Mouse (Mus musculus) embryonic facial prominence, embryonic 13.5 days (tissue): ENCODE results near the gene Sorcs1. TPM values are rescaled to one million over a fixed set of nuclear protein-coding genes. Genes with fewer than 3 reads are reported as not detected.

ENCODE experiments used
- ATAC-seq: fragments of 200-750 bp; cut with Nextera tagmentation; 2 replicates; pipeline ENCODE4 v1.8.0; 2017; ENCODE audit warnings: low read depth; ENCODE audit not compliant: insufficient number of reproducible peaks, insufficient read depth, low FRiP score, low TSS enrichment
- H3K27ac ChIP-seq: fragments of 300-500 bp; sonication (generic); 2 replicates; pipeline ENCODE4 v1.5.1; 2015; ENCODE audit warnings: moderate library complexity, mild to moderate bottlenecking, inconsistent platforms
- H3K27me3 ChIP-seq: fragments of 300-500 bp; sonication (generic); 2 replicates; pipeline ENCODE4 v1.6.1; 2015; ENCODE audit warnings: mild to moderate bottlenecking, inconsistent platforms
- H3K36me3 ChIP-seq: fragments of 300-500 bp; sonication (generic); 2 replicates; pipeline ENCODE4 v1.6.1; 2015; ENCODE audit warnings: mild to moderate bottlenecking, inconsistent platforms
- H3K4me1 ChIP-seq: fragments of 300-500 bp; sonication (generic); 2 replicates; pipeline ENCODE4 v1.6.1; 2015; ENCODE audit warnings: inconsistent platforms
- H3K4me2 ChIP-seq: fragments of 300-500 bp; sonication (generic); 2 replicates; pipeline ENCODE4 v1.6.1; 2015; ENCODE audit warnings: moderate library complexity, mild to moderate bottlenecking, inconsistent platforms
- H3K4me3 ChIP-seq: fragments of 300-500 bp; sonication (generic); 2 replicates; pipeline ENCODE4 v1.5.1; 2015; ENCODE audit warnings: mild to moderate bottlenecking, inconsistent platforms
- H3K9ac ChIP-seq: fragments of 300-500 bp; sonication (generic); 2 replicates; pipeline ENCODE4 v1.6.1; 2015; ENCODE audit warnings: mild to moderate bottlenecking, inconsistent platforms
- H3K9me3 ChIP-seq: fragments of 300-500 bp; sonication (generic); 2 replicates; pipeline ENCODE4 v1.6.1; 2016; ENCODE audit warnings: inconsistent platforms
- WGBS: fragments of 180-500 bp; shearing (Covaris S2); methylation state at CpG from one replicate; pipeline ENCODE4 v1.1.7; 2015; ENCODE audit warnings: mixed read lengths; 5-methylcytosine and 5-hydroxymethylcytosine counted together
- polyA plus RNA-seq: library from polyadenylated mRNA; unstranded; fragments of >200 nt; fragmentation: Nextera tagmentation; extraction: Ambion mirVana; gene quantifications from 2 replicates; pipeline ENCODE4 v1.2.1, GENCODE M21; 2015

Gene Sorcs1
- polyA plus RNA-seq, 1 experiment from 2014 or later, result 2.2 TPM

GRCm38 (mm10) chr19:50410561-50410960 lies 267.9 kb downstream of the Sorcs1 start:
- H3K27me3 ChIP-seq, result no peaks in the 10 kb centered on the region
- no peaks in the 10 kb centered on the region for H3K9me3 ChIP-seq
- H3K4me3 ChIP-seq, result no peak overlapping the region
- H3K4me2 ChIP-seq, result no peak overlapping the region
- no peak overlapping the region for H3K9ac ChIP-seq
- H3K27ac ChIP-seq, result no peak overlapping the region
- H3K4me1 ChIP-seq, result no peaks in the 10 kb centered on the region
- no peaks in the 10 kb centered on the region for H3K36me3 ChIP-seq
- ATAC-seq, result no peak
- 58% methylated on average over 3 of the region's 3 CpGs for WGBS

GRCm38 (mm10) chr19:50398341-50398740 lies 280.1 kb downstream of the Sorcs1 start:
- Histone ChIP-seq H3K27me3 (no peaks in the 10 kb centered on the region), H3K9ac (no peak overlapping the region), H3K4me1 (no peaks in the 10 kb centered on the region), H3K4me2 (no peak overlapping the region), H3K9me3 (no peaks in the 10 kb centered on the region), H3K27ac (no peak overlapping the region), H3K36me3 (no peaks in the 10 kb centered on the region), H3K4me3 (no peak overlapping the region)
- 85% methylated on average over 2 of the region's 2 CpGs for WGBS
- ATAC-seq, result no peak

DNA sequence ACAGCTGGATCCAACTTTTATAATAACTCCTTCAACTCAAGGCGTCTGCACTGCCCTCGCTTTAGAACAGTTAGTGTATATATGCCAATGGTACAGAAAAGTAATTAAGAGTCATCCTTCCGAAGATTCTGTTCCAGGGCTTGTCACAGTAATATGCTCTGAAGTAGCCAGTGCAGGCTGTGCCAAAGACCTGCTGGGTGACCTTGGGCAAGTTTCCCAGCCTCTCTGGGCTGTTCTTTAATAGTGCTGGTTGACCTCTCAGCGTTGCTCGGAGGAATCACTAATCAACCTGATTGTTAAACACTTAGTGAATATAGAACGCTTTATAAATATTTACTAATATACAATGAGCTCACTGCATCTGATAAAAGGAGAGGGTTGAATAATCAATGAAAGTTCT lies 282.7 kb downstream of the Sorcs1 start:
- Histone ChIP-seq H3K4me3 (no peak overlapping the region), H3K4me2 (no peak overlapping the region), H3K9me3 (no peaks in the 10 kb centered on the region), H3K36me3 (no peaks in the 10 kb centered on the region), H3K9ac (no peak overlapping the region), H3K27me3 (no peaks in the 10 kb centered on the region), H3K27ac (no peak overlapping the region), H3K4me1 (no peaks in the 10 kb centered on the region)
- no peak for ATAC-seq
- WGBS, result 90% methylated on average over 6 of the region's 6 CpGs

DNA sequence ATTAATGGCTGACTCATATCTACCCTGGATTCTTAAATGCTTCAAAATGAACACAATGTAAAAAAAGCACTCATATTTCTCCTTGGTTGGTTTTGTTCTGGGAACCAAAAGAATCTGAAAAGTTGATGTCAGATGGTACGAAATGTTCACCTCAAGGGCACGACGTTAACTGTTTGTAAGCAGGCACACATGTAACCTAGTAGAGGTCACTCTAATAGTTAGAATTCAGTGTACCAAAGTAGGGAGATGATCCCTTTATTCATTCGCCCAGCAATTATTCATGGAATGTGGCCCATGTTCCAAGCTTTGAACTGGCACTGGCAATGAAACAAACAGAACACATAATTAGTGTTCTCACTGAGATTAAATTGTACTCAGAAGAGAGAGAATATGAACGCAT lies 284.3 kb downstream of the Sorcs1 start:
- WGBS, result 79% methylated on average over 5 of the region's 5 CpGs

DNA sequence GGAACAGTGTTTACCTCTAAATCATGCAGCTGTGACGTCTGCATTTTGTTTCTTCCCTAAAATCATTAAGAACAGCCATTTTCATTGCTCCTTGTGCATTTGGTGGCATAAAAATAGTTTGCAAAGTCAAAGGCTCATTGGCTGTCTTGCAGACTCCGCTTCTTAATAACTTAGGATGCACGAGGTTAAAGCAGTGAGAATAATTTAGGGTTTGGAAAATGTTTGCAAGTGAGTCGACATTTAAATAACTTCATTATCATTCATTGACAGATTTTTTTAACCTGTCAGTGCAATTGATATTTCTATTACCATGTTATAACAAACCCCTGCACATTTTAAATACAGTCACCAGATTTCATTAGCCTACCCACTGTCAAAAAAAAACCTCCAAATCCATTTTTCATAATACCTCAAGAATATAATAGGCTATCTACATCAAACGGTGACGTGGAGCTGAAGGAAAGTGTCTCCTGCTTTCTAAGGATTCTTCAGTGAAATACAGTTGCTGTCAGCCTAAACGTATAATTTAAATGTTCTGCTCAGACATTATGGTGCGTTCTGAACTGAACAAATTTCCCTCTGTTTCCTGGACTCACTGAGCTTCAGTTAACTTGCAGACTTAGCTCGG lies 288.4 kb downstream of the Sorcs1 start:
- ATAC-seq, result no peak
- no peak overlapping the region for H3K27ac ChIP-seq
- H3K9ac ChIP-seq, result no peak overlapping the region
- 74% methylated on average over 9 of the region's 9 CpGs for WGBS
- no peaks in the 10 kb centered on the region for H3K4me1 ChIP-seq
- no peaks in the 10 kb centered on the region for H3K27me3 ChIP-seq
- H3K4me3 ChIP-seq, result no peak overlapping the region
- H3K36me3 ChIP-seq, result no peaks in the 10 kb centered on the region
- H3K4me2 ChIP-seq, result no peak overlapping the region
- peaks cover 3% of the 10 kb centered on the region for H3K9me3 ChIP-seq

More for the DNA sequence above, 284.3 kb downstream of the Sorcs1 start:
- no peak overlapping the region for H3K4me2 ChIP-seq
- no peaks in the 10 kb centered on the region for H3K27me3 ChIP-seq
- H3K9ac ChIP-seq, result no peak overlapping the region
- no peaks in the 10 kb centered on the region for H3K9me3 ChIP-seq
- ATAC-seq, result no peak
- no peak overlapping the region for H3K4me3 ChIP-seq
- H3K27ac ChIP-seq, result no peak overlapping the region
- H3K4me1 ChIP-seq, result no peaks in the 10 kb centered on the region
- no peaks in the 10 kb centered on the region for H3K36me3 ChIP-seq

DNA sequence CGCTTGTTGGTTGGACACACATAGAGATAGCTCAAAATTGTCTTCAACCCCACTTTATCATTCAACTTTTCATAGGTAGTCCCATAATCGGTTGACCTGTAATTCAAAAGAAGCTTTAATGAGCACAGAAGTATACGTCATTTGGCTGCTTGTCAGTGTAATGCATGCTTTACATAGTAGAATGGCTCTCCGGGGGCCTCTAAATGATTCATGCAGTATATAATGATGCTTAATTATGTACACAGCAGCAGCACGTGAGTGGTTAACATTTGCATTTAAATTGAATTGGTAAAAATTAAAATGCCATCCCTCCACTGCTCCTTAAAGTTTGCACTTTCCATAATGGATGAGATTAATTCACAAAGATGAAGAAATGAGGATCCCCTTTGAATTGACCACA lies 299.5 kb downstream of the Sorcs1 start:
- Histone ChIP-seq H3K36me3 (no peaks in the 10 kb centered on the region), H3K9ac (no peak overlapping the region), H3K9me3 (no peaks in the 10 kb centered on the region), H3K27me3 (no peaks in the 10 kb centered on the region), H3K4me1 (no peaks in the 10 kb centered on the region), H3K4me2 (no peak overlapping the region), H3K4me3 (no peak overlapping the region), H3K27ac (no peak overlapping the region)
- 78% methylated on average over 5 of the region's 5 CpGs for WGBS
- ATAC-seq, result no peak

- Histone ChIP-seq H3K9ac (no peak overlapping the region), H3K4me3 (no peak overlapping the region), H3K4me2 (peak overlapping the region; percentile 12), H3K4me1 (no peaks in the 10 kb centered on the region), H3K27ac (no peak overlapping the region), H3K27me3 (no peaks in the 10 kb centered on the region), H3K9me3 (no peaks in the 10 kb centered on the region), H3K36me3 (no peaks in the 10 kb centered on the region)
- ATAC-seq, result no peak
- WGBS, result 28% methylated on average over 10 of the region's 10 CpGs
Observed at GRCm38 (mm10) chr19:50374751-50375150, 303.7 kb downstream of the Sorcs1 start.

GRCm38 (mm10) chr19:50366446-50366845 lies 312.0 kb downstream of the Sorcs1 start:
- no peaks in the 10 kb centered on the region for H3K9me3 ChIP-seq
- WGBS, result 54% methylated on average over 3 of the region's 3 CpGs

DNA sequence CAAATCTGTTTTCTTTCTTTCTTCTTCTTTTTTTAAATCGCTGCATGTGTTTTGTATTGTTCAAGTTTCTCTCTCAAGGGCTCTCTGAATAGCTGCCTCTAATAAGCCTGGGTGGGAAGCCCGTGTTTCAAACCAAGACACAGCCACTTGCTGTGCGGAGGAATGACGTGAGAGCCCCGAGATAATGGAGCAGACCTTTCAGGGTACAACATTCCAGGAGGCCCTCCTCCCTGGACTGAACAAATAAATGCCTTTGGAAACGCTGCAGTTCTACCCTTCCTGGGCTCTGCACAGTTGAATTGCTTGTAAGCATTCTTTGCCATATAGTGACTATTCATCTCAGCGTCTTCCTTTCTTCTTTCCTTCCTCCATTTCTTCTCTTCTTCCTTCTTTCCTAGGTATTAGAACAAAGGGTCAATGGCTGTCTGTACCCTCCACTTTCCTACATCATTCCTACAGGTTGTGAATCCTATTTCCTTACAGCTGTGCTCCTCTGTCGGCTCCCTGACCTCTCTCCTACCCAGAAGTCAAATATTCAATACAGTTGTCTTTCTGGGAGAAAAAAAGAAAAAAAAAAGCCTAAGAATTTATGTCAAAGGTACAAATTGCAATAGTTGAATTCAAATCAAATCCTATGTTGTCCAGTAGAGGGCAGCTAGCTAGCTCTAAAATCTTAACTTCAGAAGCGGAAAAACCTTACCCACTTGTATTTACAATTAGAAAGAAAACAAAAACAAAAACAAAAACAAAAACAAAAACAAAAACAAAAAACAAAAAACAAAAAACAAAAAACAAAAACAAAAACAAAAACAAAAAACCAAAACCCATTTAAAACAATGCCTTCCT lies 315.6 kb downstream of the Sorcs1 start:
- Histone ChIP-seq H3K9ac (no peak overlapping the region), H3K27ac (no peak overlapping the region), H3K4me1 (peaks cover 10% of the 10 kb centered on the region), H3K27me3 (no peaks in the 10 kb centered on the region), H3K36me3 (no peaks in the 10 kb centered on the region), H3K9me3 (no peaks in the 10 kb centered on the region), H3K4me3 (no peak overlapping the region), H3K4me2 (no peak overlapping the region)
- WGBS, result 37% methylated on average over 9 of the region's 9 CpGs
- no peak for ATAC-seq

More at GRCm38 (mm10) chr19:50366446-50366845, 312.0 kb downstream of the Sorcs1 start:
- no peak overlapping the region for H3K9ac ChIP-seq
- no peak overlapping the region for H3K4me3 ChIP-seq
- ATAC-seq, result no peak
- no peaks in the 10 kb centered on the region for H3K36me3 ChIP-seq
- no peak overlapping the region for H3K4me2 ChIP-seq
- no peak overlapping the region for H3K27ac ChIP-seq
- H3K27me3 ChIP-seq, result no peaks in the 10 kb centered on the region
- peaks cover 4% of the 10 kb centered on the region for H3K4me1 ChIP-seq

DNA sequence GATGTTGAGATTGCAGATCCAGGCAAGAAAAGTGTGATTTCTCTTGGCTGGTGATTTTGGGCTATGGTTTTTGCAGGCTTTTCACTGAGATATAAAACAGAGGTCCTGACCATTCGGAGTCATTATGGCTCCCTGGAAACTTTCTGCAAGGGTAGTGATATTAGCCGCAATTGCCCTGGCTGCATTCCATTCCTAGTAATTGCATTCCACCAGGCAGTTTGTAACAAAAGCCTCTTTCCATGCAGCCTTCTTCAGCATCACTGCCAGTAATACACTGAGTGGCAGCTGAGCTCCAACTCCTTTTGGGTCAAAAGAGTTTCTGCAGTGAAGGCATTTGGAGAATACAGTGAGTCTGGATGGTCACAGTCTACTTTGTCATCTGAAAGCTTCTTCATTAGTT lies 319.9 kb downstream of the Sorcs1 start:
- no peak overlapping the region for H3K27ac ChIP-seq
- H3K4me1 ChIP-seq, result peaks cover 10% of the 10 kb centered on the region
- H3K27me3 ChIP-seq, result no peaks in the 10 kb centered on the region
- H3K9ac ChIP-seq, result no peak overlapping the region
- WGBS, result 30% methylated on average over 2 of the region's 2 CpGs
- no peak for ATAC-seq
- H3K9me3 ChIP-seq, result no peaks in the 10 kb centered on the region
- no peak overlapping the region for H3K4me2 ChIP-seq
- no peak overlapping the region for H3K4me3 ChIP-seq
- no peaks in the 10 kb centered on the region for H3K36me3 ChIP-seq

DNA sequence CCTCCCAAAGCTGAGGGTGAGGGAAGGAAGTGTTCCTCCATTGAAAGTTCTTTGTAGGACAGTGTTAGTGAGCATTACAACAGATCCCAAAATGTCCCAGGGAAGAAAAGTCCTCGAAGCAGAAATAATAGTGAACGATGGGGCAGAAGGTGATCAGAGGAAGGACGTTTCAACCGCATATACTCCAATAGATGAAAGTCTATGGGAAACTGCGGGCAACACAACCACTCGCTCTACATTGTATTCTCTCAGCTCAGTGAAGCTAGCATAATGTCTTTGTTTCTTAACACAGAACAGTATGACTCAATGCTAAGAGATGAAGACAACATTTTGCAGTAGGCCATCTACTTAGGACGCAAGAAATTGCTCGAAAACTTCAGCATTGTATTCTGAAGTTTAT lies 339.2 kb downstream of the Sorcs1 start:
- H3K27ac ChIP-seq, result no peak overlapping the region

DNA sequence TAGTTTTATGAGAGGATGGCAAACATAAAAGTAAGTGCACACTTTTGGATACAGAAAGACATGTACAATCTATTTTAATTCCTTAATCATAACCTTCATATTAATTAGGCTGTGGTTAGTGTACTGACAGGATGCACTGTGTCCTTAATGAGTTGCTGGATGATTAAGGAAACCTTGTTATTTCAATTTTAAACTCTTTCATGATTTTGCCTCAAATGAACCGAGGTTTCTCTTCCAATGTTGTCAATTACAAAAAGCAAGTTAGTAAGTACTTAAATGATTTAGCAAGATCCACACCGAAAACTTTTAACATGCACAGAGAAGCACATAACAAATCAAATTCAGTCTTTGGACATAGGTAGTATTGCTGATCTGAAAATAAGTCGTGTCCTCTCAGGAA lies 341.7 kb downstream of the Sorcs1 start:
- Histone ChIP-seq H3K9ac (no peak overlapping the region), H3K36me3 (no peaks in the 10 kb centered on the region), H3K27me3 (no peaks in the 10 kb centered on the region), H3K4me2 (no peak overlapping the region), H3K27ac (no peak overlapping the region), H3K4me3 (no peak overlapping the region), H3K9me3 (no peaks in the 10 kb centered on the region), H3K4me1 (no peaks in the 10 kb centered on the region)
- ATAC-seq, result no peak
- 68% methylated on average over 3 of the region's 3 CpGs for WGBS

More for the DNA sequence above, 339.2 kb downstream of the Sorcs1 start:
- Histone ChIP-seq H3K9me3 (no peaks in the 10 kb centered on the region), H3K27me3 (no peaks in the 10 kb centered on the region), H3K4me2 (no peak overlapping the region), H3K36me3 (no peaks in the 10 kb centered on the region), H3K9ac (no peak overlapping the region), H3K4me1 (no peaks in the 10 kb centered on the region), H3K4me3 (no peak overlapping the region)
- no peak for ATAC-seq
- WGBS, result 89% methylated on average over 8 of the region's 8 CpGs
